Comparison of ENCODE assay signal across 15 mouse cellular contexts in the genomic region with DNA sequence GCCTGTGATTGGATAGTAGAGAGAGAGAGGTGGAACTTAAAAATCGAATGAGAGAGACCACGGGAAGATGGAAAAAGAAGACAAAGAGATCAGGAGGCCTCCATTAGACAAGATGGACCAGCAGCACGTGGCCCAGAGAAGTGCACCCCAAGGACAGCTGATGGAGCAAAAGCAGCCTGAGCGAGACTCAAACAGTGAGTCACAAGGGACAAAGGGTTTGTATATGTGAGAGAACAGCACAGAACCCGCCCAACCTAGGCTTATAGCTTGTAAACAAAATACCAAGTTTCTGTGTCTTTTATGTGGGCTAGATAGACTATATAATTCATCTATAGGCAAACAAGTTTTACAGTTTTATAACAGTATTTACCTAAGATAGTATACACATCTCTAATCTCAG.
"Had no signal": no experiment of that assay in that cellular context is flagged by ENCODE, and none has a peak within 500 bp of the region (broad histone marks: within the 10 kb centered on the region; RNA-seq: fewer than 3 reads in every experiment).

No protein-coding gene starts in this region.

- H3K9ac ChIP-seq: kidney, embryonic 15.5 days; limb, embryonic 13.5 days had no signal

- H3K4me1 ChIP-seq: kidney, embryonic 15.5 days had no signal

- H3K9me3 ChIP-seq: kidney, embryonic 15.5 days; limb, embryonic 10.5 days; midbrain, embryonic 10.5 days had no signal

- H3K4me2 ChIP-seq: kidney, embryonic 15.5 days; limb, embryonic 13.5 days had no signal

- H3K4me3 ChIP-seq: kidney, embryonic 15.5 days; limb, embryonic 10.5 days; limb, embryonic 13.5 days; midbrain, embryonic 10.5 days had no signal

- H3K27ac ChIP-seq: kidney, embryonic 15.5 days; limb, embryonic 10.5 days; limb, embryonic 13.5 days; midbrain, embryonic 10.5 days had no signal

- H3K27me3 ChIP-seq: kidney, embryonic 15.5 days; limb, embryonic 13.5 days had no signal

- H3K36me3 ChIP-seq: kidney, embryonic 15.5 days; limb, embryonic 10.5 days; limb, embryonic 13.5 days; midbrain, embryonic 10.5 days had no signal

- DNase-seq: kidney, adult 11 months; kidney, adult 8-10 months; kidney, postnatal 10 days; kidney, postnatal 36 days; lung, adult 2 months; lung, postnatal 14 days; lung, postnatal 4 days; midbrain, embryonic 14.5 days; thymus, adult 2 months; thymus, postnatal 14 days; thymus, postnatal 4 days had no signal
